Mouse (Mus musculus) kidney, postnatal 0 days (tissue): ENCODE data around the gene Pfas. TPM values are rescaled to one million over a fixed set of nuclear protein-coding genes. Genes with fewer than 3 reads are reported as not detected.

Experiments
- ATAC-seq: fragments of 200-750 bp; cut with Nextera tagmentation; replicated peaks from 2 replicates; pipeline ENCODE4 v1.8.0; 2017; ENCODE audit warnings: low read depth, moderate number of reproducible peaks, moderate TSS enrichment, moderate library complexity; ENCODE audit not compliant: low FRiP score
- DNase-seq: peaks from one replicate; pipeline ENCODE4 v3.0.0-alpha.2; 2016; ENCODE audit warnings: low spot score
- H3K27ac ChIP-seq: fragments of 300-500 bp; sonication (generic); 2 replicates; pipeline ENCODE4 v1.5.1; 2014; ENCODE audit warnings: mild to moderate bottlenecking
- H3K27me3 ChIP-seq: fragments of 300-500 bp; sonication (generic); 2 replicates; pipeline ENCODE4 v1.6.1; 2014; ENCODE audit warnings: low read length, mixed read lengths; ENCODE audit not compliant: insufficient read depth
- H3K36me3 ChIP-seq: fragments of 300-500 bp; sonication (generic); 2 replicates; pipeline ENCODE4 v1.6.1; 2014; ENCODE audit warnings: low read length, mixed read lengths; ENCODE audit not compliant: insufficient read depth
- H3K4me1 ChIP-seq: fragments of 300-500 bp; sonication (generic); replicated peaks from 2 replicates; pipeline ENCODE4 v1.6.1; 2014; ENCODE audit warnings: antibody characterized with exemption, low read length, mixed read lengths; ENCODE audit not compliant: insufficient read depth
- H3K4me2 ChIP-seq: fragments of 300-500 bp; sonication (generic); 2 replicates; pipeline ENCODE4 v1.6.1; 2014; ENCODE audit warnings: mild to moderate bottlenecking, low read length, moderate library complexity, mixed read lengths
- H3K4me3 ChIP-seq: fragments of 300-500 bp; sonication (generic); replicated peaks from 2 replicates; pipeline ENCODE4 v1.5.1; 2014; ENCODE audit warnings: low read depth, low read length
- H3K9ac ChIP-seq: fragments of 300-500 bp; sonication (generic); 2 replicates; pipeline ENCODE4 v1.6.1; 2014; ENCODE audit warnings: low read depth, low read length
- H3K9me3 ChIP-seq: fragments of 300-500 bp; sonication (generic); replicated peaks from 2 replicates; pipeline ENCODE4 v1.6.1; 2016; ENCODE audit warnings: low read length, inconsistent platforms, mixed read lengths
- CTCF ChIP-seq: IDR thresholded peaks from 2 replicates; pipeline ENCODE4 v1.5.1; 2016; ENCODE audit warnings: antibody characterized with exemption, low read depth, mild to moderate bottlenecking, moderate library complexity
- WGBS: fragments of 180-500 bp; shearing (Covaris S2); extraction: QIAGEN DNeasy Blood & Tissue Kit; methylation state at CpG from one replicate; pipeline ENCODE4 v1.1.7; 2014; 5-methylcytosine and 5-hydroxymethylcytosine counted together
- polyA plus RNA-seq: library from polyadenylated mRNA; unstranded; fragments of >200 nt; fragmentation: Nextera tagmentation; extraction: Ambion mirVana; gene quantifications from 2 replicates; pipeline ENCODE4 v1.2.1, GENCODE M21; 2015

The Pfas gene
- polyA plus RNA-seq, result 20.9 and 23.3 TPM in 2 replicates

DNA sequence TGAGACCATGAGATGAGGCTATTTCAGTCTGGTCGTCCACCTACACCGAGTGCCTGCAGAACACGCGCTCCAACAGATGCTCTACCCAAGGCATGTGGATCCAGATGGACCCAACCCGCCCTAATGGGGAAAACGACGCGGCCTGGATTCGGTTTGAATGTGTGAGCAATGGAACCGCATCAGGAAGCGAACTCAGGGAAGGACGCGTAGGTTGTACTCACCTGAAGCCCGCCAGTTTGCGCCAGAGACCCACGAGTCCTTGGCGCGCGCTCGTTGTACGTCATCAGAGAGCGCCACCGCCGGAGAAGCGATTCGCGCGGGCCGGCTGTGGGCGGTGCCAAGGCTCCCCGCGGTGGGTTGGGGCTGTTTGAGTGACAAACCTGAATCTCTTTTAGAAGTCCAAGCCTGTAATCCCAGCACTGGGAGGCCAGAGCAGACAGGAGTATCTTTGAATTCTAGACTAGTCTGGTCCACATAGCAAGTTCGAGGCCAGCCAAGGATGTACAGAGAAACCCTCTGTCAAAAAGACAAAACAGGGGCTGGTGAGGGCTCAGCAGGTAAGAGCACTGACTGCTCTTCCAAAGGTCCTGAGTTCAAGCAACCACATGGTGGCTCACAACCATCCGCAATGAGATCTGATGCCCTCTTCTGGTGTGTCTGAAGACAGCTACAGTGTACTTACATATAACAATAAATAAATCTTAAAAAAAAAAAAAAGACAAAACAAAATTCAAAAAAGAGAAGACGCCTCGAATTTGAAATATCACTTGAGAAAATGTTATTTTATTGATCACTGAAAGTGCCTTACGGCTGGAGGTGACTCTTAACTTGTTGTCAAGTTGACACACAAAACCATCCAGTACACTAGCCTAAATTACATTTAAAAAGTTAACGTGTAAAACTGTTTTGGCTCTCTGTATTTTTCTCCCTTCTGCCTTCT is at the start of gene Pfas:
Gene Pfas (minus strand): TSS at position 279 of the 940 bp plus-strand sequence.
- peak within 1 kb of the TSS; percentile 71 for H3K9ac ChIP-seq
- H3K9me3 ChIP-seq, result no peaks in the 10 kb centered on the region
- H3K27me3 ChIP-seq, result no peaks in the 10 kb centered on the region
- peak within 1 kb of the TSS; percentile 38; the same call in 1 of the 2 replicates for H3K27ac ChIP-seq
- peak within 1 kb of the TSS; percentile 65 for H3K4me2 ChIP-seq
- TF ChIP-seq CTCF, result no peak
- peak within 1 kb of the TSS; percentile 67 for H3K4me3 ChIP-seq
- ATAC-seq (peak; percentile 81), DNase-seq (peak; percentile 93)
- H3K36me3 ChIP-seq, result no peaks in the 10 kb centered on the region
- H3K4me1 ChIP-seq, result 0 out of 2 replicates have a peak, but pooled peaks cover 9% of the 10 kb centered on the region
- WGBS, result 10% methylated on average over 38 of the region's 38 CpGs

DNA sequence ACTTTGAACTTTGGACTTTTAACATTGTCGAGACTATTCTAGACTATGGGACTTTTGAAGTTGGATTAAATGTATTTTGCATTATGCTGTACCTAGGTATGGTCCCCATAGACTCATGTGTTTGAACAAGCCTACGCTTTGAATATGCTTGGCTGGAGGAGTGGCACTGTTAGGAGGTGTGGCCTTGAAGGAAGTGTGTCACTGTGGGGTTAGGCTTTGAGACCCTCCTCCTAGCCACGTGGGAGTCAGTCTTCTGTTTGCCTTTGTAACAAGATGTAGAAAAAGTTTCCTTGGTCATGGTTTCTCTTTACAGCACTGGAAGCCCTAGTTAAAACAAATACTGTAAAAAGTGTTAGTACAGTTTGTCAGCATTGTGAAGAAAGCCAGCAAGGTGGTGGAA is 45.6 kb upstream of the Pfas start:
- no peaks in the 10 kb centered on the region for H3K27me3 ChIP-seq
- WGBS, result 69% methylated on average over 3 of the region's 3 CpGs
- ATAC-seq (no peak), DNase-seq (no peak)
- H3K4me1 ChIP-seq, result peaks cover 8% of the 10 kb centered on the region
- no peaks in the 10 kb centered on the region for H3K9me3 ChIP-seq
- no peak overlapping the region for H3K4me3 ChIP-seq
- no peak overlapping the region for H3K4me2 ChIP-seq
- no peak overlapping the region for H3K9ac ChIP-seq
- H3K27ac ChIP-seq, result no peak overlapping the region
- 0 out of 2 replicates have a peak, but pooled peaks cover 14% of the 10 kb centered on the region for H3K36me3 ChIP-seq
- TF ChIP-seq CTCF, result no peak

- Histone ChIP-seq H3K4me2 (no peak overlapping the region), H3K9me3 (no peaks in the 10 kb centered on the region), H3K4me1 (peaks cover 2% of the 10 kb centered on the region), H3K4me3 (no peak overlapping the region), H3K9ac (no peak overlapping the region), H3K27ac (no peak overlapping the region), H3K36me3 (0 out of 2 replicates have a peak, but pooled peaks cover 17% of the 10 kb centered on the region), H3K27me3 (no peaks in the 10 kb centered on the region)
- DNase-seq, result no peak
- no peak for TF ChIP-seq CTCF
- ATAC-seq, result no peak
- WGBS, result 60% methylated on average over 2 of the region's 2 CpGs
These were observed 44.7 kb upstream of the Pfas start for GRCm38 (mm10) chr11:69052824-69053421.

DNA sequence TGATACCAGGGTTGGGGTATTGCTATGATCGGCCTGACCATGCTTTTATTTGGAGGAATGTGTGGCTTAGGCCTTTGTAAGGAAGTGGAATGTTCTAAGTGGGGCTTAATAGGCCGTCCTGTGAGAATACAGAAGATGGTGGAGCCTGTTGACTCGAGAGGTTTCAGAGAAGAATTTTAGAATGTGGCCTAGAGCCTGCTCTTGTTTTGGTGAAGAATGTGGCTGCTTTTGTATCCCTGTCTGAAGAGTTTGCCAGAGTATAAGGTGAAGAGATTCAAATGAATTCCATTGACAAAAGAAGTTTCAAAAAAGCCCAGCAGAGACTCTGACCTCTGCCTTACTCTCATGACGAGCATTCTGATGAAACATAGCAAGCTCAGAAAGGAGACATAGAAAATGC is 43.5 kb upstream of the Pfas start:
- no peak overlapping the region for H3K9ac ChIP-seq
- H3K36me3 ChIP-seq, result 0 out of 2 replicates have a peak, but pooled peaks cover 17% of the 10 kb centered on the region
- H3K27me3 ChIP-seq, result no peaks in the 10 kb centered on the region
- no peak overlapping the region for H3K4me2 ChIP-seq
- H3K9me3 ChIP-seq, result no peaks in the 10 kb centered on the region
- DNase-seq (no peak), ATAC-seq (no peak)
- 88% methylated on average over 4 of the region's 4 CpGs for WGBS
- H3K4me1 ChIP-seq, result peaks cover 6% of the 10 kb centered on the region; the same call in 1 of the 2 replicates
- H3K4me3 ChIP-seq, result no peak overlapping the region
- TF ChIP-seq CTCF, result no peak
- no peak overlapping the region for H3K27ac ChIP-seq

GRCm38 (mm10) chr11:69050748-69051147 is 42.5 kb upstream of the Pfas start:
- Histone ChIP-seq H3K9me3 (no peaks in the 10 kb centered on the region), H3K9ac (no peak overlapping the region), H3K36me3 (0 out of 2 replicates have a peak, but pooled peaks cover 17% of the 10 kb centered on the region), H3K4me1 (peaks cover 11% of the 10 kb centered on the region), H3K4me2 (no peak overlapping the region), H3K4me3 (no peak overlapping the region), H3K27ac (no peak overlapping the region), H3K27me3 (no peaks in the 10 kb centered on the region)
- ATAC-seq (no peak), DNase-seq (no peak)
- no peak for TF ChIP-seq CTCF
- 89% methylated on average over 8 of the region's 8 CpGs for WGBS

GRCm38 (mm10) chr11:69048151-69048550 is 39.9 kb upstream of the Pfas start:
- peaks cover 11% of the 10 kb centered on the region for H3K4me1 ChIP-seq
- no peaks in the 10 kb centered on the region for H3K27me3 ChIP-seq
- ATAC-seq (no peak), DNase-seq (no peak)
- no peak overlapping the region for H3K4me2 ChIP-seq
- no peak overlapping the region for H3K27ac ChIP-seq
- H3K36me3 ChIP-seq, result 0 out of 2 replicates have a peak, but pooled peaks cover 17% of the 10 kb centered on the region
- no peaks in the 10 kb centered on the region for H3K9me3 ChIP-seq
- WGBS, result 88% methylated on average over 14 of the region's 14 CpGs
- no peak for TF ChIP-seq CTCF
- no peak overlapping the region for H3K4me3 ChIP-seq
- H3K9ac ChIP-seq, result 0 out of 2 replicates have a peak overlapping the region, but pooled peaks have one; percentile 18
